Mouse (Mus musculus) left cerebral cortex, postnatal 4 days (tissue): ENCODE measurements around the gene Ccdc92b. TPM values are rescaled to one million over a fixed set of nuclear protein-coding genes. Genes with fewer than 3 reads are reported as not detected.
"Not testable (repeated sequence)": the region's sequence is repeated elsewhere in the genome, so short reads cannot be mapped to it uniquely, and the experiment has no call there.

Experiments used
- DNase-seq: peaks from one replicate; pipeline ENCODE4 v3.0.0-alpha.2; 2022
- intact Hi-C: fragments of 180-260 bp; cut with DNase I; formaldehyde crosslinking; loops from one replicate; pipeline ENCODE4 v1.15.1; 2025
- total RNA-seq, 2 experiments: library from RNA; stranded (reverse); gene quantifications; 2 replicates each; pipeline ENCODE4 v1.2.3; 2021

The Ccdc92b gene
- 10 to 100 TPM; 16.2 to 17.5 TPM for total RNA-seq

- DNase-seq = peak; percentile 73
- intact Hi-C loops = no loop called here
Observed at GRCm38 (mm10) chr11:74619201-74619955, at the start of gene Ccdc92b. Ccdc92b (plus strand) TSS chr11:74619605.

GRCm38 (mm10) chr11:74569735-74570134, 49.7 kb upstream of the Ccdc92b start:
- intact Hi-C loops = no loop called here
- DNase-seq = no peak

GRCm38 (mm10) chr11:74572459-74573061, 46.8 kb upstream of the Ccdc92b start:
- intact Hi-C loops = no loop called here
- no peak for DNase-seq

GRCm38 (mm10) chr11:74574768-74575434, 44.5 kb upstream of the Ccdc92b start:
- DNase-seq = no peak

GRCm38 (mm10) chr11:74575940-74576339, 43.5 kb upstream of the Ccdc92b start:
- intact Hi-C loops = no loop called here
- DNase-seq = no peak

More at GRCm38 (mm10) chr11:74574768-74575434, 44.5 kb upstream of the Ccdc92b start:
- intact Hi-C loops = no loop called here

GRCm38 (mm10) chr11:74577068-74577467, 42.3 kb upstream of the Ccdc92b start:
- no peak for DNase-seq
- intact Hi-C loops = no loop called here

- intact Hi-C loops = not testable (repeated sequence)
Observed at GRCm38 (mm10) chr11:74581333-74581732, 38.1 kb upstream of the Ccdc92b start.

GRCm38 (mm10) chr11:74582464-74582863, 36.9 kb upstream of the Ccdc92b start:
- no peak for DNase-seq
- intact Hi-C loops = no loop called here

More at GRCm38 (mm10) chr11:74581333-74581732, 38.1 kb upstream of the Ccdc92b start:
- DNase-seq = not testable (repeated sequence)

- DNase-seq = no peak
- intact Hi-C loops = no loop called here
Observed at GRCm38 (mm10) chr11:74583824-74584349, 35.5 kb upstream of the Ccdc92b start.

- no peak for DNase-seq
- intact Hi-C loops = no loop called here
Observed at GRCm38 (mm10) chr11:74584946-74585723, 34.3 kb upstream of the Ccdc92b start.

GRCm38 (mm10) chr11:74586401-74586800, 33.0 kb upstream of the Ccdc92b start:
- peak; percentile 41 for DNase-seq
- intact Hi-C loops = no loop called here

GRCm38 (mm10) chr11:74589401-74590238, 29.8 kb upstream of the Ccdc92b start:
- intact Hi-C loops = no loop called here
- peak; percentile 57 for DNase-seq

- no peak for DNase-seq
- intact Hi-C loops = no loop called here
Observed at GRCm38 (mm10) chr11:74590239-74590596, 29.2 kb upstream of the Ccdc92b start.

- no peak for DNase-seq
- intact Hi-C loops = no loop called here
Observed at GRCm38 (mm10) chr11:74590691-74591090, 28.7 kb upstream of the Ccdc92b start.

- DNase-seq = no peak
Observed at GRCm38 (mm10) chr11:74592246-74592645, 27.2 kb upstream of the Ccdc92b start.

GRCm38 (mm10) chr11:74597283-74597989, 22.0 kb upstream of the Ccdc92b start:
- DNase-seq = no peak
- intact Hi-C loops = no loop called here

More at GRCm38 (mm10) chr11:74592246-74592645, 27.2 kb upstream of the Ccdc92b start:
- intact Hi-C loops = no loop called here

- intact Hi-C loops = no loop called here
- DNase-seq = no peak
Observed at GRCm38 (mm10) chr11:74597990-74598337, 21.4 kb upstream of the Ccdc92b start.

GRCm38 (mm10) chr11:74602286-74602685, 17.1 kb upstream of the Ccdc92b start:
- intact Hi-C loops = no loop called here

GRCm38 (mm10) chr11:74610068-74610467, 9.3 kb upstream of the Ccdc92b start:
- intact Hi-C loops = no loop called here

More at GRCm38 (mm10) chr11:74602286-74602685, 17.1 kb upstream of the Ccdc92b start:
- no peak for DNase-seq

More at GRCm38 (mm10) chr11:74610068-74610467, 9.3 kb upstream of the Ccdc92b start:
- no peak for DNase-seq
